Mouse (Mus musculus) lung, adult 18-20 months (tissue): ENCODE measurements around the gene Ccl12.

Source experiments
- DNase-seq, 2 experiments: peaks; one replicate each; pipeline ENCODE4 v3.0.0; 2022; ENCODE audit warnings: mixed read lengths in 2 of 2

Ccl12 gene

GRCm38 (mm10) chr11:82101529-82101928 is at the start of gene Ccl12:
TSS of gene Ccl12 (plus strand) at chr11:82101845.
- no peak for DNase-seq

GRCm38 (mm10) chr11:82053849-82054248 is 47.8 kb upstream of the Ccl12 start:
- no peak for DNase-seq

- no peak for DNase-seq
Measured at GRCm38 (mm10) chr11:82057646-82058045, 44.0 kb upstream of the Ccl12 start, which contains the start of gene Ccl11. TSS of gene Ccl11 (plus strand) at chr11:82057823.

GRCm38 (mm10) chr11:82062226-82062625 is 39.4 kb upstream of the Ccl12 start:
- DNase-seq = no peak

- no peak for DNase-seq
Measured at GRCm38 (mm10) chr11:82063454-82063853, 38.2 kb upstream of the Ccl12 start.

- no peak for DNase-seq
Measured at GRCm38 (mm10) chr11:82066953-82067571, 34.6 kb upstream of the Ccl12 start.

GRCm38 (mm10) chr11:82071076-82071475 is 30.6 kb upstream of the Ccl12 start:
- no peak for DNase-seq

- DNase-seq = no peak
Measured at GRCm38 (mm10) chr11:82072374-82072773, 29.3 kb upstream of the Ccl12 start.

- peak; percentile 9 to 14 for DNase-seq
Measured at GRCm38 (mm10) chr11:82072984-82073383, 28.7 kb upstream of the Ccl12 start.

GRCm38 (mm10) chr11:82073686-82074085 is 28.0 kb upstream of the Ccl12 start:
- no peak for DNase-seq

GRCm38 (mm10) chr11:82077031-82077430 is 24.6 kb upstream of the Ccl12 start:
- no peak for DNase-seq

- DNase-seq = no peak
Measured at GRCm38 (mm10) chr11:82078136-82078730, 23.4 kb upstream of the Ccl12 start.

- no peak for DNase-seq
Measured at GRCm38 (mm10) chr11:82080865-82081264, 20.8 kb upstream of the Ccl12 start.

- no peak for DNase-seq
Measured at GRCm38 (mm10) chr11:82084360-82084759, 17.3 kb upstream of the Ccl12 start.

- DNase-seq = no peak
Measured at GRCm38 (mm10) chr11:82099511-82100323, 1.9 kb upstream of the Ccl12 start.

- no peak for DNase-seq
Measured at GRCm38 (mm10) chr11:82101087-82101486, 558 bp upstream of the Ccl12 start.

- no peak for DNase-seq
Measured at GRCm38 (mm10) chr11:82109611-82110010, 8.0 kb downstream of the Ccl12 start.

- no peak for DNase-seq
Measured at GRCm38 (mm10) chr11:82110372-82111248, 9.0 kb downstream of the Ccl12 start.

- no peak for DNase-seq
Measured at GRCm38 (mm10) chr11:82114885-82115284, 13.2 kb downstream of the Ccl12 start, which contains the start of gene Ccl8. TSS of gene Ccl8 (plus strand) at chr11:82115185.

- no peak for DNase-seq
Measured at GRCm38 (mm10) chr11:82116041-82116440, 14.4 kb downstream of the Ccl12 start.

GRCm38 (mm10) chr11:82132977-82133376 is 31.3 kb downstream of the Ccl12 start:
- no peak for DNase-seq

- DNase-seq = peak in 1 of 2 experiments; percentile 9
Measured at GRCm38 (mm10) chr11:82136196-82136595, 34.6 kb downstream of the Ccl12 start.
